Mouse (Mus musculus) MEL (cell line): ENCODE data around the gene Olfr1463.

Experiments
- BHLHE40 ChIP-seq: IDR thresholded peaks from 2 replicates; pipeline ENCODE4 v1.6.1; 2012; ENCODE audit warnings: low read depth, mild to moderate bottlenecking, inconsistent platforms, low read length, improper control_type of control experiment, borderline replicate concordance
- ETS1 ChIP-seq: IDR thresholded peaks from 2 replicates; pipeline ENCODE4 v1.6.1; 2012; ENCODE audit warnings: low read depth, mild to moderate bottlenecking, inconsistent platforms, low read length, improper control_type of control experiment, moderate library complexity
- MAZ ChIP-seq: IDR thresholded peaks from 2 replicates; pipeline ENCODE4 v1.6.1; 2012; ENCODE audit warnings: low read depth, mild to moderate bottlenecking, inconsistent platforms, low read length, improper control_type of control experiment
- ZNF384 ChIP-seq: IDR thresholded peaks from 2 replicates; pipeline ENCODE4 v1.6.1; 2012; ENCODE audit warnings: low read depth, mild to moderate bottlenecking, inconsistent platforms, low read length, improper control_type of control experiment

- no peak for TF ChIP-seq ZNF384
- no peak for TF ChIP-seq ETS1
- no peak for TF ChIP-seq BHLHE40
- TF ChIP-seq MAZ, result no peak
Measured at GRCm38 (mm10) chr19:13185434-13185833, 45.7 kb upstream of the Olfr1463 start, which contains the start of gene Olfr1462.
